Mouse (Mus musculus) adrenal gland, adult 18-20 months (tissue): ENCODE measurements around the gene Pde4dip. TPM values are rescaled to one million over a fixed set of nuclear protein-coding genes. Genes with fewer than 3 reads are reported as not detected.

Source experiments
- DNase-seq, 2 experiments: peaks; one replicate each; pipeline ENCODE4 v3.0.0; 2021 to 2022; ENCODE audit warnings: low spot score in 2 of 2
- long read RNA-seq, 2 experiments: library from polyadenylated mRNA; stranded (forward); transcript quantifications; one replicate each; pipeline ENCODE4 v2.0.0; 2021
- total RNA-seq, 2 experiments: library from RNA; stranded (reverse); gene quantifications; 1 replicate in 1 of 2; 2 replicates in 1 of 2; pipeline ENCODE4 v1.2.3; 2021

Pde4dip gene
- 10 to 100 TPM; 24.8 to 32.6 TPM for total RNA-seq
- long read RNA-seq, experiment 1, full-length matches to known transcripts = 5 of 17 reads
- long read RNA-seq, experiment 1, partial matches to known transcripts = 4 of 17 reads
- long read RNA-seq, experiment 1, other reads (novel, unspliced or antisense) = 8 of 17 reads
- long read RNA-seq, experiment 2, full-length matches to known transcripts = 6 of 31 reads
- long read RNA-seq, experiment 2, partial matches to known transcripts = 14 of 31 reads
- long read RNA-seq, experiment 2, other reads (novel, unspliced or antisense) = 11 of 31 reads

- DNase-seq = no peak
Observed at GRCm38 (mm10) chr3:97888168-97888901, at the start of gene Pde4dip. Pde4dip (minus strand) TSS chr3:97888707.

- DNase-seq = no peak
Observed at GRCm38 (mm10) chr3:97937945-97938266, 49.4 kb upstream of the Pde4dip start.

DNA sequence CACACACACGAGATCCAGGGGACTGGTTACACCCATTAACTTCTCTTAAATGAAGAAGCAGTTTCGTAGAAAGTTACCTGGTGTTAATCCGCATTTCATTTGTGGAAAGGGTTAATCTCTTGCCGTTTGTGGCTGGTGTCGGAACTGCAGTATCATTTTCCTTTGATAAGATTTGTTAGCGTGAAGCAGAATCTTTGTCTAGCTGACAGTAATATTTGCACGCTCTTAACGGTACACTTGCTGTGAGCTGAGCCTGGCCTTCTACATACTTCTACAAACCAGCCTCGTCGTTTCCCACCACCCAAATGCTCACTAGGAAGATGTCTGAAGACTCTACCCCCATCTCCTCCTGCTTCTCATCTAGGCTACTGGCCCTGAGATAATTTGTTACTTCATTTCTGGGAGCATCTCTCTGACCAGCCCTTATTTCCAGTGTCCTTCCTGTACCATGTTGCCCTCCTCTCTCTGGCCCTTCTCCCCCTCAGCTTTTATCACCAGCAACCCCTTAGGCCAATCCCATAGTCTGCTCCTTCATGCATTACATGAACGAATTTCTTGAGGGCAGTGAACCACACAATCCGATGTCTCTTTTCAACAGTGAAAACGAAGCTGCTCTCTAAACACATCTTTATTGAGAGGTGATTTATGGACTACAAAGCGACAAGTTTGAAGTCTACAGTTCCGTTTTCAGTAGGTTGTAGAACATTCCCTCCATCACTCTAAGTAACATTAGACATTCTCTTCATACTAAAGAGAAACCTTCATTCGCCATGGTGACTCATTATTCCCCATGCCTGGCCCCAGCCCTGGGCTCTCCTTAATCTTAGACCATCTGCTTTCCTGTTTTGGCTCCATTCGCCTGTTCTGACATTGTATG lies 48.8 kb upstream of the Pde4dip start:
- DNase-seq = no peak

DNA sequence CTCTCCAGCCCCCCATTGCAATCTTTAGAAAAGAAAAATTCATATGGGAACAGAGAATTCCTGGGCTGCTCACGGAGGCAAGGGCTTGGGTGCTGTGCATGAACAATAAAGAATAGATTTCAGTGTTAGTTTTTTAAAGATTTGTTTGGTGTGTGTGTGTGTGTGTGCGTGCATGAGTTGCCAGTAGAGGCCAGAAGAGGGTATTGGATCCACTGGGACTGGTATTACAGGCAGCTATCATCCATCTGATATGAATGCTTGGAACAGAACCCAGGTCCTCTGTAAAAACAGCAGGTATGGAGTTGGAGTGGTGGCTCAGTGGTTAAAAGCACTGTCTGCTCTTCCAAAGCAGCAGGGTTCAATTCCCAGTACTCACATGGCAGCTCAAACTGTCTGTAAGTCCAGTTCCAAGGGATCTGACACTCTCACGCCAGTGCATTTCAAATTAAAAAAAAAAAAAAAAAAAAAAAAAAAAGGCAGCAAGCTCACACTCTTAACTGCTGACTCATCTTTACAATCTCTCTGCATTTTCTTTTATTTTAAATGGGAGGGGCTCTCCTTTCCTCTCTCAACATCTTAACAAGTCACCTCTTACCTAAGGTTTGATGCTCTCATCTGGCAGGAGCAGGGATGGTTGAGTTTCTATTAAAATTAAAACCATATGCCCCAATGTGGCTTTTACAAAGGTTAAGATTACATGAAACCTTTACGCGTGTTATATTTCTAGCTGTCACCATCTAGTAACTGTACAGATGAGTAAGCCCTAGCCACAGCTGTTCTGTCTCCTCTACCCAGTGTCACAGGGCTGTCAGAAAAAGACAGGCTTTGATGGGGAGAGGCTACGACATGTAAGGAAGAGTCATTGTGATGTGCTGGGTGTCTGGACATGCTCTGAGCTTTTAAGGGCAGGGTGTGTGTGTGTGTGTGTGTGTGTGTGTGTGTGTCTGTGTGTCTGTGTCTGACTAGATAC lies 46.1 kb upstream of the Pde4dip start:
- no peak for DNase-seq

DNA sequence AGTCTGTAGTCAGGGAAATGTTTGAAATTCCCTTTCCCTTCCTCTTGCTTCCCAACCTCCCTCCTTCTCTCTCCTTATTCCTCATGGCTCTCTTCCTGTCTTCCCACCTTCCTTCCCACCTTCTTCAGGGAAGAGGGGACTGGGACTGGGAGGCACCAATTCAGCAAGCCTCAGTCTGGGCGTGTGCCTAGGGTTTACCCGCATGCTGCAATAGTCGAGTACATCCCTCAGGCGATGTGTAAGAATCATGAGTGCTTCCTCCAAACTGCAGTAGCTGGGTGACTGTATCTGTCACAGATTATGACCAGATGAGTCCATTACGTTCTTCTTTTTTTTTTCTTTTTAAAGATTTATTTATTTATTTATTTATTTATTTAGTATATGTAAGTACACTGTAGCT lies 45.3 kb upstream of the Pde4dip start:
- no peak for DNase-seq

DNA sequence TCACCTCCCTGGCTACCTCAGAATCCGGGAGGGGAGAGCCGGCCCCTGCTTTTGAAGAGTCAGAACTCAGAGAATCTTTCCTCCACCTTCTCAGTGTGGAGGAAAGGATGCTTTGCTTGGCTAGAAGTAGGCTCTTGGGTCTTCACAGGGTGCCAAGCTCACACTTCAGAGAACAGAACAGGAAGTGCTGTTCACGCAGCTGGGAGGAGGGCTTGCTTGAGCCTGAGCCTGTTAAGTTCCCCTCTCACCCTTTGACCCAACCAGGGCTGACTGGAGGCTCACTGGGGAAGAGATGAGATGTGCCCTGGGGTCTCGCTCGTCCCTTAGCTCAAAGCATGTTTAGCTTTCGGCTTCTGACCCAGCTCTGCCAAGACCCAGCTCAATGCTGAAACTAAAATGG lies 44.7 kb upstream of the Pde4dip start:
- no peak for DNase-seq

DNA sequence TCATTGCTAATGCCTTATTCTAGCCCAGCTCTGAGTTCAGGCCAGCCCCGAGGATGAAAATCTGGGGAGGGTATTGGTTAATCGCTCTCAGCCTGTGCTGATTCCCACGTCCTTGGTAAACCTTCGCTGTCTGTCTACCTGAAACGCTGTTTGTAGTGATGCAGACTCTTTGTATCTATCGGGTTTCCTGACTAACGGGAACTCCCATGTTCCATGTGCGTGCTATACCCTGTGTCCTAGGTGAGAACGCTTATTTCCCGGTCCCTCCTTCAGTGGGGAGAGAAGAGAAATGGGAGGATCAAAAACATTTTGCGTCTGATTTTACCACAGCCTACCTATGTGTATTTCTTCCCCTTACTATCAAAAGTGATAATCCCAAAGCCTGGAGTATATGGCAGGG lies 44.3 kb upstream of the Pde4dip start:
- DNase-seq = no peak

GRCm38 (mm10) chr3:97932131-97932530 lies 43.6 kb upstream of the Pde4dip start:
- DNase-seq = no peak

DNA sequence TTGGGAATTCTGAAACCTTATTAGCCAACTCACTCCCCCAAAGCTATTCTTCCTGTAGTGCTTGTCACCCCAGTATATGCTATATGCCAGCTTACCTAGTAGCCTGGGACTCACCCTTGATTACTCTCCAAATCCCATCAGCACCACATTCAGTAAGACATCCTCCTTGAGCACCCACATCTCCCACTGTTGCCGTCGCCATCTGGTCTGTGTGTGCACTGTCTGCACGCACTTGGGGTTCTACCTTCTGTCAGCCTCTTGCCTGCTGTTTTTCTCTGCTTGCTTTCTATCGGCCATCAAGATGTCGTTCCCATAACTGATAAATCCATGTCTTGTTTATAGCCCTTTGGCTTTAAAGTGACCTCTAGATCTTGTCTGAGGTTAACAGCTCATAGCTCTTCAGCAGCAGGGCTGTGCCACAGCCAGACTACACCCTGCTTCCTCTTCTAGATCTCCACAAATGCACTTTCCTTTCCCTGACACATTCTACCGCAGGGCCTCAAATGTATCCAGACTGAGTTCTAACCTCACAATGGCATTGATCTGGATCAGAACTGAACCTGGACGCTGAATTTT lies 42.9 kb upstream of the Pde4dip start:
- no peak for DNase-seq

GRCm38 (mm10) chr3:97930787-97931158 lies 42.3 kb upstream of the Pde4dip start:
- no peak for DNase-seq

- no peak for DNase-seq
Observed at GRCm38 (mm10) chr3:97930141-97930786, 41.8 kb upstream of the Pde4dip start.

- peak; percentile 62 to 68 for DNase-seq
Observed at GRCm38 (mm10) chr3:97928968-97929858, 40.7 kb upstream of the Pde4dip start.

- DNase-seq = no peak
Observed at GRCm38 (mm10) chr3:97927322-97927721, 38.8 kb upstream of the Pde4dip start.

- no peak for DNase-seq
Observed at GRCm38 (mm10) chr3:97925246-97925645, 36.7 kb upstream of the Pde4dip start.

- no peak for DNase-seq
Observed at GRCm38 (mm10) chr3:97918885-97919550, 30.5 kb upstream of the Pde4dip start.

DNA sequence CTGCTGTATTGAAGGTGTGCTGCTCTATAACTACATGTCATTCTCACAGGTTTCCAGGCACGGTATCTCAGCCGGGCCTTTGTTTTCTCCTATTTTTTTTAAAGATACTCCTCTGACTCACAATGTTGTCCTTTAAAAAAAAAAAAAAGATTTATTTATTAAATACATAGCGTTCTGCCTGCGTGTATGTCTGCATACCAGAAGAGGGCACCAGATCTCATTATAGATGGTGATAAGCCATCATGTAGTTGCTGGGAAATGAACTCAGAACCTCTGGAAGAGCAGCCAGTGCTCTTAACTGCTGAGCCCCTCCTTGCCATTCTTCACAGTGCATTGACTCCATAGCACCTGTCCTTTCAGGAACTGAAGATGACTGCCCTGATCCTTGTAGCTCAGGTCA lies 26.6 kb upstream of the Pde4dip start:
- no peak for DNase-seq

DNA sequence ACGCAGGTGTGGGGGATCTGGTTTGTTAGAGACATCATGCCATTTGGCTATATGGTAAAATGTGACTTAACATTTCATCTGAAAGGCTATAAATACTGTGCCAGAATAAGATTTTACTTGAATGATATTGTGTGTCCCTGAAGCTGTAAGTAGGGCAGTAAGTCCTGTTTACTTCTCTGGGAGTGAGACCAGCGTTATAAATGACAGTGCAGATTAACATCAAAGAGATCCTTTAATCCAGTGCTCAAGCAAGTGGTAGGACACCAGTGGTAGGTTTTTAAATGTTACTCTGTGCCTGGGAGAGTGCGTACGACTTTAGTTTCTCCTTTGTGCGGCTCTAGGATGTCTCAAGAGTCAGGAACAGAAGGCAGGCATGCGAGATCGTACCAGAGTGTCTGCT lies 22.6 kb upstream of the Pde4dip start:
- no peak for DNase-seq

- no peak for DNase-seq
Observed at GRCm38 (mm10) chr3:97909737-97910136, 21.2 kb upstream of the Pde4dip start.
